Mouse (Mus musculus): Measurements from ENCODE around the gene Gm49325.

The Gm49325 gene

DNA sequence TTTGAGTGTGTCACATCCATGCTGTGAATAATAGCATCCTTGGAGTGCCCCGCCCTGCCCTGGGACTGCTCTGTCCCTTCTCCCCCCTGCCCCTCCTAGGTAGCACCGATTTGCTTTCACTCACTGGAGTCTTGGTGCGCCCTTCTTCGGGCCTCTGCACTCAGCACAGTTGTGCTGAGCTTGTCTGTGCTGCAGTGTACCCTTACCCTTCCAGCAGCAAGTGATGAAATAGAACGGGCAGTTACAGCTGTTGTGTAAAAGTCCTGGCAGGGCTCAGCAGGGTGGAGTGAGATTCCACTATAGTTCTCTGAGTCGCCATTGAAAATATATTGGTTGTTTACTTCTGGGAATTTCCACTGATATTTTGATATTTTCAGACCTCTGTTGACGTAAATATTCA is 20.0 kb downstream of the Gm49325 start:
- no peak for DNase-seq (ENCODE audit: low spot score in 2 of 2)

DNA sequence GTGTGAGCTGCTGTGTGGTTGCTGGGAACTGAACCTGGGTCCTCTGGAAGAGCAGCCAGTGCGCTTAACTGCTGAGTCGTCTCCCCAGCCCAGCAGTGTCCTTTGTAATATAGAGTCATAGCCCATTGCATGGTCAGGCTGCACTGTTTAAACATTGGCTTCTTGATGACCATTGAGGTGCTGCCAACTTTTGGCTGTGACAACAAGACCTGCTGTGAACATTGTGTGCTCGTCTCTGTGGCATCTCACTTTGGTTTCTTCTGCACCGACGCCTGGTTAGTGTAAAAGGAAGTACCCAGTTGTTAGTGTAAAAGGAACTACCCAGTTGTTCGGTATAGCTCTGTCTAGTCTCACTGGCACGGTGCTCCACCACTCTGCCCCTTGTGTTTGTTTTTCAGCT is 20.6 kb downstream of the Gm49325 start:
- DNase-seq (ENCODE audit: low spot score in 2 of 2), result no peak

DNA sequence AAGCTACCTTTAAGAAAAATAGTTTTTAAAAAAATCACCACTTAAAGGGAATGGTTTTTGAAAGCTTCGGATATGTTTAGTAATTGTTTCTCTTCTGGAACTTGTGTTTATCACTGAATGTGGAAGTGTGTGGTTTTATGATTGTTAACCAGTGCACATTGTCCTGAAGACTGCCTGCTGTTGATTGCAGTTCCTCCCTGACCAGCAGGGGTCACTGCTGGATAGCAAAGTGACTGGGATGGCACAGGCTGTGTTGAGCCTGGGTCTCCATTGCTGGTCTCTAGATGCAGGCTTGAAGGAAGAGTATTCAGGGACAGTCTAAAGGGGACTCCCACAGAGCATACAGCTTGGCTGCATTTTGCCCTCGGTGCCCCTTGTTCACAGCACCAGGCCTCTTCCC is 21.5 kb downstream of the Gm49325 start:
- DNase-seq (ENCODE audit: low spot score in 2 of 2), result peak; percentile 75 to 83

DNA sequence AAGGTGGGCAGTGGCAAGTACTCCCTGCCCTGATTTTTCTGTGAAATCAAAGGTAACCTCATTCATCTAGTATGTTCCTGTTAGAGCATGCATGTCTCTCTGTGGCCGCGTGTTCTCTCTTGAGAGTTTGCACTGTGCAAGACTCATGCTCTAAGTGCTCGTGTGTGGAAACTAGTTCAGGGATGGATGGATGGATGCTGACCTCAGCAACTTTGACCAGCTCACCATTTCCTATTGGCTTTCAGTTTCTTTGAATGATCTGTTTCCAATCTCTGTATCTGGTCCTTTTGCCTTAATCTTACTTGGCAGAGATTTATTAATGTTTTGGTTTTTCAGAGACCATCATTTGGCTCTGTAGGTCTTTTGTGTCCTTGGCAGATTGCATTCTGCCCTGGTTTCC is 23.2 kb downstream of the Gm49325 start:
- DNase-seq (ENCODE audit: low spot score in 2 of 2), result no peak

DNA sequence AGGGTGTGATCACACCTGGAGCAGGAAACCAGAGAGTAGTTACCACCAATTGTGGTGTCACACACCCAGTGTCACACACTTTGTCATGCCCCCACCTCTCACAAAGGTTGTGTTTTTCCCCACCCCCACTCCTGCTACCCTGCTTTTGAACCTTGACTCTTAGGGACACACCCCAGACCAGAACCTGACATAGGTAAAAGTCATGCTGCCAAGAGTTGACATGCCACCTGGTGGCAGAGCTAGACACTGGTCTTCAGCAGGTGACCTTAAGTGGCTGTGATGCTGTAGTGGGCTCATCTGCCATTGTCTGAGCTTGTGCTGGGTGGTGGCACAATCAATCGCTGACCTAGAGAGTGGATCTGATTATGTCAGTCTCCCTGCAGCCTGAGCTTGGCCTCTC is 24.0 kb downstream of the Gm49325 start:
- no peak for DNase-seq (ENCODE audit: low spot score in 2 of 2)

DNA sequence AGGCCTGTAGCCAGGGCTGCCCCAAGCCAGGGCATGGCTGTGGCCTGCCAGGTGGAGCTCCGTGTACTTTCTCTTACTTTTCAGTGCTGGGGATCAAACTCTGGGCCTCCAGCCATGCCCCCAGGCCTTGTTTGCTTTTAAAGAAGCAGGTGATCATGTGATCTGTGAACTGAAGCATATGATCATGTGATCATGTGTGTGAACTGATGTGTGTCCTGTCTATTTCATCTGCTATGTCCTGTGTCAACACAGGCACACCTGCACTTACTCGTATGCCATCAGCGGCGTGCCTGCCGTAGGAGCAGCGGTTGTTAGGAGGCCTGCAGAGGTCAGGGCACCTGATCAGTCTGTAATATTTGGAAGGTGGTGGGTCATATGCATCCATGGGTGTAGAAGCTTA is 28.0 kb downstream of the Gm49325 start:
- DNase-seq (ENCODE audit: low spot score in 2 of 2), result no peak

DNA sequence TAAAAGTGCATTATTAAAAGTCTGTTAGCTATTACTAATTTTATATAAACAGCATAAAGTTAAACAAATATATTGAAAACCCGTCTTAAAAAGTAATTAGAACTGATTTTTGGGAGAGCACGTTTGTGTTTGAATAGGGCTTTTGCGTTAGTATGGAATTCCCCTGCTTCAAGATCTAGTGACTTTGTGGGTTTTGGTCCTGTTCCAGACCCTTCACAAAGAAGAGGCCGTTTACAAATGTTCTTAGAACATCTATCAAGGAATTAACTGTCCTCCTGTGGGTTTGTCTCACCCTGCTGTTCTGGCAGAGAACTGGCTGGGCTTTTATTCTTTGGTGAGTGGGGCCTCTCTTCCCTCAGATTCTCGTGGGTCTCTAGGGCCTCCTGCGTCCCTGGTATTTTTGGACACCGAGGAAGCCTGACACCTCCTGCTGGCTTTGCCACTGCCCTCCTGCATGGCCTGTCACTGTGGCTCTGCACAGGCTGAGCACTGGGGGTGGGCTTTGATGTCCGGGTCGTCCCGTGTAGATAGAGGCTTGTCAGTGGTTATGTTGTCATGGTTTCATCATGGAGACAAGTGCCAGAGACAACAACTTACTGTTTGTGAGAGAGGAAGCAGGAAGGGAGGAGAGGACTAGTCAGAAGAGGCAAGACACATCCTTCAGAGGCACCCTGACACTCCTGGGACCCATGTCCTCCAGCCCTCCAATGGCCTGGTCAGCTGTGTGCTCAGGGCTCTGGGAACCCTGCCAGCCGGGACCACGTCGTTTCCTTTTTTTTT is 28.6 kb downstream of the Gm49325 start:
- no peak for DNase-seq (ENCODE audit: low spot score in 2 of 2)

DNA sequence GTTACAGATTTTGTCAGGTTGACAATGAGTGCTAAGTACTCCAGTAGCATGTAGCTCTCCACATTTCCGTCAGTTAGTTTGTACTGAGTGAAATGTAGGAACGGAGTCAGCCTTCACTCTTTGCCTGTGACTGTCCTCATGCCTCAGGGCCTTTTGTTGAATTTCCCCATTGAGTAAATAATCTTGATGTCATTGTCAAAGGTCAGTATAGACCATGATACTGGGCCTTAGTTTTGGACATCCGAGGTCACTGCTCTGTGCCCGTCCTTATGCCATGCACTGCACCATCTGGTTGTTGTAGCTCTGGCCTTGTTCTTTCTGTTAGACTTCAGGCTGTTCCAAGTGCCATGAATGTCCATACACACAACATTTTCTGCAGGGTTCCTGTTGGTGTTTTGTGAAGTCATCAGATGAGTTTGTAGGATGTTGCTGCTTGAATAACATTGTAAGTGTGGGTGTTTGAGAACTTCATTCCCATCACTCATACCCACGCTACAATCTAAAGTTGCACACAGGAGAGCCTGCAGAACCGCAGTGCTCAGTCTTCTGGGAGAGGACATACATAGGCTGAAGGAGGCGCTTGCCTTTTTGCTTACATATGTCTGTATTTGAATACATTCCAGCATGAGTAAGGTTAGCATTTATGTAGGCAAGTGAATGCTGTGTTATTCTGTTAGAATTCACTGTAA is 30.4 kb downstream of the Gm49325 start:
- no peak for DNase-seq (ENCODE audit: low spot score in 2 of 2)

DNA sequence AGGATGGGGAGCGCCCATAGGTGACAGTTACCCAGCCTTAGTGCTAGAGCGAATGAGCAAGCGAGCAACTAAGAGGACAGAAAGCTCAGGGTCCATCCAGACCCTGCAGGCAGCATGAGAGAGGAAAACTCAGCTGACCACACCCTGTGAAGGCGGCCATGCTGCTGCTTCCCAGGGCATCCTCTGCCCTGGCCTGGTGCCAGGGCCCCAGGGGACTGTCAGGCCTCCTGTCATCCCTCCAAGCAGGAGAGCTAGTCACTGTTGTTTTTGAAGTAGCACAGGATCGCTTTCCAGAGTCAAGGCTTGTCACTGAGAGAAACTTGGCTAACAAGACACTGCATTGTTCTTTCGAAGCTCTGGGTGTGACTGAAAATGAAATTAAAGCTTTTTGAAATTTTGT is 33.0 kb downstream of the Gm49325 start:
- DNase-seq (ENCODE audit: low spot score in 2 of 2), result no peak

DNA sequence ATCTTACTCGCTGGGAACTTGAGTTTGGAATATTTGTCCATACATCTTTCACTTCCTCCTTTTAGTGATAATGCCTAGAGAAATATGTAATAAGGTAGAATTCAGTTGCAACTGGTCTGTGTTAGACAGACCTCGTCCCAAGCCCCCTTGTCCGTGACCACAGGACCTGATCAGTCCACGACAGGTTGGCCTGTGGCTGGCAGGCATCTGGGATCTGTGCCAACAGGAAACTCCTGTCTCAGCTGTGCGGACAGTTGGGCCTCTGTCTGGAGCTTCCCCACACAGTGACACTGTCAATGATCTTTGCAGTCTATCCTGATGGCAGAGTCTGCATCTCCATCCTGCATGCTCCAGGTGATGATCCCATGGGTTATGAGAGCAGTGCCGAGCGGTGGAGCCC is 37.2 kb downstream of the Gm49325 start:
- DNase-seq (ENCODE audit: low spot score in 2 of 2), result no peak

DNA sequence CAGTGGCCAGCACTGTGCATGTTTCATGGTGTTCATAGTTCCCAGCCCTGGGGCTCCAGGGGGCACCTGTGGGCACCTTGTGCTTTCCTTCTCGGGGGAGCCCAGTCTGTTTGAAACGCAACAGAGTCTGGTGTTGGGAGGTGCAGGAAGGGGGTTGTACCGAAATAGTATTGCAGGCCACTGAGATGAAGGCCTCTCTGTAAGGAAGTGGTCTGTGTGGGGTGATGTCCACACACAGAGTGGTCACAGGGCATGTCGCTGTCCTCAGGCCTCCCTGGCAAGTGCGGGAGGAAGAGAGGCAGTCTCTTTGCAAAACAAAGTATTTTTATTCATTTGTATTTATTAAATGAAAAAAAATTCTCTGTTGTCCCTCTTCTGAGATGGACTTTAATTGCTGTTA is 39.6 kb downstream of the Gm49325 start:
- DNase-seq (ENCODE audit: low spot score in 2 of 2), result no peak

DNA sequence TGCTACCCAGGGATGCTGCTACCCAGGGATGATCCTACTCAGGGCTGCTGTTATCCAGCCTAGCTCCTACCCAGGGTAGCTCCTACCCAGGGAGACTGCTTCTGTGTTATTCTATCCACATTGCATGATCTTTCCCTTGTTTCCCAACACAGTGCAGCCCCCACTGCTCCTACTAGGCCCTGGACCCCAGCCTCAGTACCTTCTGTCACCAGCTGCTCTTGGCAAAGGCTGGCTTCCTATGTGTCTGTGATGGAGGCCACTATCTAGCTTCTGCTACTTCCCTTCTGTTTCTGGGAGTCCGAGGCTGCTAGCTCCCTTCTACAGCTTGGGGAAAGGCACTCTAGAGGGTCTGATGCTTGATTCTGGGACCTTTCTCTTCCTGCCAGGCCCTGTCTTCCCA is 41.5 kb downstream of the Gm49325 start:
- DNase-seq (ENCODE audit: low spot score in 2 of 2), result no peak

DNA sequence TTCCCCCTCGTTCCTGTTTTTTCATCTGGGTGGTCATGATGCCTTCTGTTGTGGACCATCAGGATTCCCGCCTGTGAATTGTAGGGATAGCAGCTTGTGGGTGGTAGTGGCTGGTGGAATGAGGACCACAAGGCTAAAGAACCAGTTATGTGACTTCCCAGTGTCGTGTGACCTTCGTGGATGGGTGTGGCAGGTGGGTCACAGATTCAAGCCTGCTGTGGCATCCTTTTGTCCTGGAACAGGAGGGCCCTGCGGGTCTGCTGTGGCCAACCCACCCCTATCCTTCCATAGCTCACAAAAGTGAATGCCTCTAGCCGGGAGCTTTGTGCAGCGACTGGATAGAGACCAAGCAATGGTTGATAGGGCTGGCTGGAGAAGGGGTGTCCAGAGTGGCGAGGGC is 41.9 kb downstream of the Gm49325 start:
- no peak for DNase-seq (ENCODE audit: low spot score in 2 of 2)

DNA sequence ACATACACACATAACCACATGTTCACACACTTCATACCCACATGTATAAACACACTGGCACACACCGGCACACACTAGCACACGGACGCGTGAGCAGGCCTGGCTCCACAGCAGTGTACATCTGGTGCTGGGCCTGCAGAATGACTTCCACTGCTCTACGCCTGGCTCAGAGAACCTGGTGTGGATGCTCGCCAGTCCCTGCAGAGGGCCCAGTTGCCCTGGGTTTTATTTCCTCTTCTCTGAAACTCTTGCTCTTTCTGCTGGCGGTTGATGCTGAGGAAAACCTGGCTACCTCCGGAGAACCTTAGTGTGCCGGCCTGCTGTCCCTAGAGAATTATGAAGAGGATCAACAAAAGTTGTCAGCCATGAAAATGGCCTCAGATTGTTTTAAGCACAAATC is 46.0 kb downstream of the Gm49325 start:
- DNase-seq (ENCODE audit: low spot score in 2 of 2), result no peak

DNA sequence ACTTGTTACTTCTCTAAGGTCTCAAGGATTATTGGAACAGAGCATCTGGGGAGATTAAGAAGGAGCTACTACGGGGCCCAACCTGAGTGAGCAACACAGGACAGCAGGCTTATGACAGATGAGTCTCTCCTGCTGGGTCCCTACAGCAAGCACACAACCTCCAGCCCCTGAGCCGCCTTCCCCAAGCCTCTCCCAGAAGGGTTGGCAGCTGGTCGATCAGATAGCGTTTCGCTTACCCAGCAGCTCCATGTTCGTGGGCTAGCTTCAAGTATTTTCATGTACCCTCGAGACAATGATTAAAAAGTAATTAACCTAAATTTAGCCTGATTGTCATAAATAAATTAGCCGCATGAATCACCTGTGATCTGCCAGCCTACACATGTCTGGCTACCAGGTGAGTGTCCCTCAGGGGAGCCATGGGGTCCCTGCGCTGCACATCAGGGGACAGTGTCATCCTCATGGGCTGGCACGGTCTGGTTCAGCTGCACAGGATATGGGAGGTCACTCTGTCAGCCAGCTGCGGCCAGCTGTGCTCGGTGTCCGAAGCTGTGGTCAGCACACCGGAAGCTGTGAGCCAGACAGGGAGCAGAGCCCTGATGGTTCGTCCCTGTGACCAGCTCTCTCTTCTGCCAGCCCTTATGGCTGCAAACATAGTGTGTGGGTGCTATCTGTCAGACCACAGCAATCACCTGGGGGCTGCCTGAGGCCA is 52.4 kb downstream of the Gm49325 start:
- no peak for DNase-seq (ENCODE audit: low spot score in 2 of 2)

DNA sequence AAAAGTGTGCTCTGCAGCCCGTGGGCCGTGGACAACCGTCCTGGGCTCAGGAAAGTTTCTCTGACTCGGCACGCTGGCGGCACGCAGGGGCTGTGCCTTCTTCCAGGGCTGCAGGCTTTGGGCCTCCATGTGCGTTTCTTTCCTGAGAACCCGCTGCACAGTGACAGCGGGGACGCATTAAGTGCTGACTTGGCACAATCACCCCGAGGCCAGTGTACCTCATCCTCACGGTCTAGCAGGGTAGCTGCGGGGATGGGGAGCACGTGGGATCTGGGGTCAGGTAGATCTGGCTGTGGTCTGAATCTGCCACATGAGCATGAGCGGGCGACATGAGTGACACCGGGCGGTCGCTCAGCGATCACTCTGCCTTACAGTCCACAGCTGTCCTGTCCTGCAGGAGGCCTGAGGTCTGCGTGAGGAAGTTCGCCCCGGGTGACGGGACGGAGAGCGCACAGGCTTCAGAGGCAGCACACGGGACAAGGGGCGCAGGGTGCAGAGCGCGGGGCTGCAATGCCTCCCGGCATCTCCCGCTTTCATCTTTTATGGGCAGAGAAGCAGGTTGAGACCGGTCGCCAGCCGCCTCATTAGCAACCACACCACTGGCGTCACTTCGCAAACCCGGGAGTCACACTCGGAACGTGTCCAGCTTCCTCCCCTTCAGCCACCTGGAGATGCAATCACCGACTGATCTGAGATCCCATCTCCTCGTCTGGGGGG is 58.1 kb downstream of the Gm49325 start:
- no peak for DNase-seq (ENCODE audit: low spot score in 2 of 2)

DNA sequence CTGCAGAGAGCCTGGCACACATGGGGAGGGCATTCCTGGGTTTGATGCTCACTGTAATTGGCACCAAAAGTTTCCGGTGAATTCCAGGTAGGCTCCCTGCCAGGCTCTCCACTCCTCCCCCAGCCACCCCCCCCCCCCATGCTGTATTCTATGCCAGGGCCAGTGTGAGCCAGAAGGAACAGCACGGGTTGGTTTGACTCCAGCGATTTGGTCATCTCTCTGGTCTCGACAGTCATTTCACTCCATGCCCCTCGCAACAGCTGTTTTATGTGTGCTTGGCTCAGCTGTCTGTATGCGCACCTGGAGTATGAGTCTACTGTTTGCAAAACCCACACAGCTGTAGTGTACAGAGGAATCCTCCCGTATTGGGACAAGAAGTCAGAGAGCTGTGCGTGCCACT is 60.3 kb downstream of the Gm49325 start:
- no peak for DNase-seq (ENCODE audit: low spot score in 2 of 2)

DNA sequence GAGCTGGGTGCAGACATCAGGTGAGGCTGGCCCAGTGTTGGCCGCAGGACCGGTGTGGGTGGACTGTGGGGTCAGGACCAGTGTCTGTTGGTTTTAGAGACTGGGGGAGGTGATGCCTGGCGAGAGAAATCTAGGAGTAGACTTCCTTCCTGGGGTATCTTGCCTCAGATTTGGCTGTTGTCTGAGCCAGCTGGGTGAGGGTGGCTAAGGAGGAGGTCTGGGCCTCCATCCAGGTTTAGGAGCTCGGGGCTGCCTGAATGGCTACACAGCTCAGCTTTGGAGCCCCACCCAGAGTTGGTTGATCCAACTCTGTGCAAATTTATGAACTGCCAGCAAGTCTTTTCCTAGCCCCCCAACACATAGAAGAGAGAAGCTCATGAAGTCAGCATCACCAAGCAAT is 61.4 kb downstream of the Gm49325 start:
- no peak for DNase-seq (ENCODE audit: low spot score in 2 of 2)

DNA sequence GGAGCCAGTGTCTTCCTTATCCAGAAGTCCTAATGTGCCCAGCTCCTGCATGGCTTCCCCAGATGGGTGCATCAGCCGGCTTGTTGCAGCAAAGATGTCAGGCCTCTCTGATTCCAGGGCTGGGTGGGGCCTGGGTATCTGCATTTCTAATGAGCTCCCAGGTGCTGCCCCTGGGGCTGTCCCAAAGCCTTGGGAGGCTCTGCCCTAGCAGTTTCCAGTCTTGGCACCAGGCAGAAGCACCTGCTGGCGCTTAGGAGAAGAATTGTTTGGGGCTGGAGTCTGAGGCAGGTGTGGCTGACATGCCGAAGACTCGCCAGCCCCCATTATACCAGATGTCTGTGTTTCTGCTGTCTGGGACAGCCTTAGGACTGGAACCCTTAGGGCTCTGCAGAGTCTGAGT is 64.7 kb downstream of the Gm49325 start:
- DNase-seq (ENCODE audit: low spot score in 2 of 2), result no peak

DNA sequence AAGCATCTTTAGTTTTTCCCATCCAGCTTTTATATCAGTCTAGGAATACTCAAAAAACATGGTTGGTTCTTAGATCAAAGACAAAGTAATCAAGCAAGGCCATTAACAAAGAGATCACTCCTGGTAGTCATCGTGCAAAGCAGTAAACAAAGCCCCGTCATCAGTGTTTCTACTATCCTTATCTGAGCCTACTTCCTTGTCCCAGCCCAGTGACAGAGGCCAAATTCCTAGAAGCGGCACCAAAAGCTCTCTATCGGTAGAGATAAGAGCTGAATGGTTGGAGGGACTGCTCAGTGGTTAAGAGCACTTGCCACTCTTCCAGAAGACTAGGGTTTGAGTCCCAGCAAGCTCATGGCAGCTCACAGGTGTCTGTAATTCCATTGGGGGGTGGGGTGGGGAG is 65.5 kb downstream of the Gm49325 start:
- no peak for DNase-seq (ENCODE audit: low spot score in 2 of 2)

DNA sequence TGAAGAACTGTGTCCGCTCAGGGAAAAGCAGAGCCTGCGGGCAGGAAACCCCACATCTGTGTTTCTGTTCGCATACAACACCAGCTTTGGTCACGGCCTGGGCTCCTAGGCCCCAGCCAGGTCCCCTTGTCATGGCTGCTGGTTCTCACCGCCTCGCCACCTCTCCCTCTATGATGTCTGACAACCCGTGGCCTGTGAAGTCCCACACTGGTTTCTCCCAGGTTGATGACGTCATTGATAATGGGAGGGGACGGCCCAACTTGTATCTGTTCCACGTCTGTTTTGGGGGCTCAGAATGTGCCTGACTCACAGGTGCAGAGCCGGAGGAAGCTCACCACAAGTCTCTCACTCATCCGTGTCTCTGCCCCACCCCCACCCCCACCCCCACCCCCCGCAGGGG is 67.8 kb downstream of the Gm49325 start:
- DNase-seq (ENCODE audit: low spot score in 2 of 2), result no peak

DNA sequence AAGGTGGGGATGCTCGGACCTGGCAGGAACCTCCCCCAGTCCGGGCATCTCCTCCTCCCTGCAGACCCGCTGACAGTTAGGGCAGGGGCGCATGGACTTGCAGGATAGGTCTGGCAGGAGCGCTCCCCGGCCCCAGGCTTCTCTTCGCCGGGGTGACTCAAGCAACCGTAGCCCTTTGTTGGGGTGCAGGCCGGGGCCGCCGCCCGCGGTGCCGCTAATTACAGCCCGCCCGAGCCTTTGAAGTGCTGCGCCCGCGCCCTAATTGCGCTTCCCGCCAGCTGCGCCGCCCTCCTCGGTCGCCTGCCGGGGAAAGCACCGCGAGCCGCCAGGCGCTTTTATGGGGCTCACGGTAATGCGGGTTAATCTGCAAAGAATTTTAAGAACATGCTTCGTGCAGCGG is 71.6 kb downstream of the Gm49325 start:
- DNase-seq (ENCODE audit: low spot score in 2 of 2), result no peak
